Mouse (Mus musculus) CH12F3 (cell line): ENCODE measurements around the gene Mast3.

Experiments
- in situ Hi-C: fragments of 300-500 bp; cut with MboI; formaldehyde crosslinking; loops from 2 replicates; pipeline ENCODE4 v1.14.3; 2020; ENCODE audit warnings: low sequenced_read_pairs

Mast3 gene

GRCm38 (mm10) chr8:70750128-70750680 is 54.6 kb downstream of the Mast3 start:
- in situ Hi-C loops, result no loop called here

GRCm38 (mm10) chr8:70749097-70749674 is 55.7 kb downstream of the Mast3 start:
- in situ Hi-C loops, result loop anchor here (5.0 kb wide), 1 partner anchor 37 kb away; no protein-coding TSS in a partner anchor

- in situ Hi-C loops, result loop anchor here (5.0 kb wide), 1 partner anchor 36 kb away; no protein-coding TSS in a partner anchor
These were observed 56.4 kb downstream of the Mast3 start for GRCm38 (mm10) chr8:70748246-70749096.

- in situ Hi-C loops, result loop anchor here (5.0 kb wide), 1 partner anchor 35 kb away; no protein-coding TSS in a partner anchor
These were observed 57.5 kb downstream of the Mast3 start for GRCm38 (mm10) chr8:70747211-70747890.

- in situ Hi-C loops, result loop anchor here (5.0 kb wide), 1 partner anchor 34 kb away; no protein-coding TSS in a partner anchor
These were observed 58.2 kb downstream of the Mast3 start for GRCm38 (mm10) chr8:70746676-70747075.

GRCm38 (mm10) chr8:70745691-70746220 is 59.1 kb downstream of the Mast3 start:
- in situ Hi-C loops, result loop anchor here (5.0 kb wide), 1 partner anchor 33 kb away; no protein-coding TSS in a partner anchor

GRCm38 (mm10) chr8:70744806-70745205 is 60.0 kb downstream of the Mast3 start:
- in situ Hi-C loops, result loop anchor here (5.0 kb wide), 1 partner anchor 33 kb away; no protein-coding TSS in a partner anchor

- in situ Hi-C loops, result no loop called here
These were observed 60.9 kb downstream of the Mast3 start for GRCm38 (mm10) chr8:70743656-70744590.

- in situ Hi-C loops, result no loop called here
These were observed 61.7 kb downstream of the Mast3 start for GRCm38 (mm10) chr8:70742981-70743655.

- in situ Hi-C loops, result no loop called here
These were observed 62.7 kb downstream of the Mast3 start for GRCm38 (mm10) chr8:70742176-70742575.

GRCm38 (mm10) chr8:70741661-70742060 is 63.2 kb downstream of the Mast3 start:
- in situ Hi-C loops, result no loop called here

GRCm38 (mm10) chr8:70738211-70738610 is 66.6 kb downstream of the Mast3 start:
- in situ Hi-C loops, result no loop called here

- in situ Hi-C loops, result no loop called here
These were observed 67.1 kb downstream of the Mast3 start for GRCm38 (mm10) chr8:70737705-70738104.

- in situ Hi-C loops, result no loop called here
These were observed 73.9 kb downstream of the Mast3 start for GRCm38 (mm10) chr8:70730956-70731355.

GRCm38 (mm10) chr8:70729808-70730475 is 74.9 kb downstream of the Mast3 start:
- in situ Hi-C loops, result no loop called here
